Mouse (Mus musculus): Measurements from ENCODE around the gene Poll. TPM values are rescaled to one million over a fixed set of nuclear protein-coding genes. Genes with fewer than 3 reads are reported as not detected.
"Not testable (repeated sequence)": the region's sequence is repeated elsewhere in the genome, so short reads cannot be mapped to it uniquely, and the experiment has no call there.

Gene Poll
- polyA plus RNA-seq, 1 experiment from 2014 or later = 13.6 TPM

GRCm38 (mm10) chr19:45549128-45549915 lies 11.0 kb downstream of the Poll start:
- 77% methylated on average over 23 of the region's 23 CpGs for WGBS (ENCODE audit: insufficient replicate concordance)
- Histone ChIP-seq H3K9ac (ENCODE audit: low read depth, low read length) (no peak overlapping the region), H3K4me2 (no peak overlapping the region), H3K27me3 (ENCODE audit: control insufficient read depth, insufficient read depth, low read length) (peaks cover 20% of the 10 kb centered on the region), H3K36me3 (ENCODE audit: control insufficient read depth, insufficient read depth, low read length) (peaks cover 9% of the 10 kb centered on the region; the same call in 1 of the 2 replicates), H3K4me1 (ENCODE audit: control insufficient read depth, insufficient read depth, low read length) (peaks cover 2% of the 10 kb centered on the region; the same call in 1 of the 2 replicates), H3K27ac (ENCODE audit: low read depth, low read length) (no peak overlapping the region), H3K4me3 (ENCODE audit: low read depth, low read length) (no peak overlapping the region), H3K9me3 (replicated peaks; ENCODE audit: control insufficient read depth, low read length) (no peaks in the 10 kb centered on the region)
- ATAC-seq (replicated peaks; ENCODE audit: insufficient number of reproducible peaks, low FRiP score, low TSS enrichment) = no peak

GRCm38 (mm10) chr19:45548196-45548595 lies 12.1 kb downstream of the Poll start:
- H3K9me3 ChIP-seq (replicated peaks; ENCODE audit: control insufficient read depth, low read length); H3K4me3 ChIP-seq (ENCODE audit: low read depth, low read length); H3K4me2 ChIP-seq; H3K36me3 ChIP-seq (ENCODE audit: control insufficient read depth, insufficient read depth, low read length); H3K27ac ChIP-seq (ENCODE audit: low read depth, low read length); H3K9ac ChIP-seq (ENCODE audit: low read depth, low read length); H3K4me1 ChIP-seq (ENCODE audit: control insufficient read depth, insufficient read depth, low read length): not testable (repeated sequence)
- H3K27me3 ChIP-seq (ENCODE audit: control insufficient read depth, insufficient read depth, low read length) = peaks cover 27% of the 10 kb centered on the region
- peak; percentile 79 for ATAC-seq (replicated peaks; ENCODE audit: insufficient number of reproducible peaks, low FRiP score, low TSS enrichment)

- peaks cover 58% of the 10 kb centered on the region for H3K27me3 ChIP-seq (ENCODE audit: control insufficient read depth, insufficient read depth, low read length)
- no peak overlapping the region for H3K9ac ChIP-seq (ENCODE audit: low read depth, low read length)
- H3K4me2 ChIP-seq = peak overlapping the region; percentile 72
- H3K4me1 ChIP-seq (ENCODE audit: control insufficient read depth, insufficient read depth, low read length) = peaks cover 7% of the 10 kb centered on the region
- H3K9me3 ChIP-seq (replicated peaks; ENCODE audit: control insufficient read depth, low read length) = no peaks in the 10 kb centered on the region
- H3K27ac ChIP-seq (ENCODE audit: low read depth, low read length) = no peak overlapping the region
- no peaks in the 10 kb centered on the region for H3K36me3 ChIP-seq (ENCODE audit: control insufficient read depth, insufficient read depth, low read length)
- ATAC-seq (replicated peaks; ENCODE audit: insufficient number of reproducible peaks, low FRiP score, low TSS enrichment) = peak; percentile 53
- under 1% methylated on average over 30 of the region's 30 CpGs for WGBS (ENCODE audit: insufficient replicate concordance)
- peak overlapping the region; percentile 34 for H3K4me3 ChIP-seq (ENCODE audit: low read depth, low read length)
These were observed 15.4 kb downstream of the Poll start for GRCm38 (mm10) chr19:45544925-45545321.

- no peak; the same call in 1 of the 2 replicates for ATAC-seq (replicated peaks; ENCODE audit: insufficient number of reproducible peaks, low FRiP score, low TSS enrichment)
- WGBS (ENCODE audit: insufficient replicate concordance) = 1% methylated on average over 19 of the region's 26 CpGs
- H3K9ac ChIP-seq (ENCODE audit: low read depth, low read length) = no peak overlapping the region
- H3K27me3 ChIP-seq (ENCODE audit: control insufficient read depth, insufficient read depth, low read length) = peaks cover 61% of the 10 kb centered on the region
- H3K4me1 ChIP-seq (ENCODE audit: control insufficient read depth, insufficient read depth, low read length) = peaks cover 7% of the 10 kb centered on the region
- H3K9me3 ChIP-seq (replicated peaks; ENCODE audit: control insufficient read depth, low read length) = no peaks in the 10 kb centered on the region
- no peaks in the 10 kb centered on the region for H3K36me3 ChIP-seq (ENCODE audit: control insufficient read depth, insufficient read depth, low read length)
- H3K27ac ChIP-seq (ENCODE audit: low read depth, low read length) = no peak overlapping the region
- peak overlapping the region; percentile 72 for H3K4me2 ChIP-seq
- H3K4me3 ChIP-seq (ENCODE audit: low read depth, low read length) = peak overlapping the region; percentile 34
These were observed 16.0 kb downstream of the Poll start for GRCm38 (mm10) chr19:45544152-45544924.

- Histone ChIP-seq H3K27me3 (ENCODE audit: control insufficient read depth, insufficient read depth, low read length) (peaks cover 68% of the 10 kb centered on the region), H3K27ac (ENCODE audit: low read depth, low read length) (no peak overlapping the region), H3K4me3 (ENCODE audit: low read depth, low read length) (peak overlapping the region; percentile 44), H3K36me3 (ENCODE audit: control insufficient read depth, insufficient read depth, low read length) (no peaks in the 10 kb centered on the region), H3K9ac (ENCODE audit: low read depth, low read length) (peak overlapping the region; percentile 25), H3K4me2 (peak overlapping the region; percentile 78), H3K9me3 (replicated peaks; ENCODE audit: control insufficient read depth, low read length) (no peaks in the 10 kb centered on the region), H3K4me1 (ENCODE audit: control insufficient read depth, insufficient read depth, low read length) (peaks cover 7% of the 10 kb centered on the region)
- 22% methylated on average over 3 of the region's 3 CpGs for WGBS (ENCODE audit: insufficient replicate concordance)
- ATAC-seq (replicated peaks; ENCODE audit: insufficient number of reproducible peaks, low FRiP score, low TSS enrichment) = no peak
These were observed 18.3 kb downstream of the Poll start for GRCm38 (mm10) chr19:45542061-45542460.

GRCm38 (mm10) chr19:45541409-45542041 lies 18.8 kb downstream of the Poll start:
- Histone ChIP-seq H3K9me3 (replicated peaks; ENCODE audit: control insufficient read depth, low read length) (no peaks in the 10 kb centered on the region), H3K27me3 (ENCODE audit: control insufficient read depth, insufficient read depth, low read length) (peaks cover 64% of the 10 kb centered on the region), H3K4me1 (ENCODE audit: control insufficient read depth, insufficient read depth, low read length) (peaks cover 7% of the 10 kb centered on the region), H3K36me3 (ENCODE audit: control insufficient read depth, insufficient read depth, low read length) (no peaks in the 10 kb centered on the region), H3K27ac (ENCODE audit: low read depth, low read length) (no peak overlapping the region), H3K4me3 (ENCODE audit: low read depth, low read length) (peak overlapping the region; percentile 44), H3K4me2 (peak overlapping the region; percentile 78), H3K9ac (ENCODE audit: low read depth, low read length) (peak overlapping the region; percentile 25)
- WGBS (ENCODE audit: insufficient replicate concordance) = under 1% methylated on average over 56 of the region's 58 CpGs
- no peak for ATAC-seq (replicated peaks; ENCODE audit: insufficient number of reproducible peaks, low FRiP score, low TSS enrichment)

GRCm38 (mm10) chr19:45540657-45541408 lies 19.5 kb downstream of the Poll start:
- H3K27me3 ChIP-seq (ENCODE audit: control insufficient read depth, insufficient read depth, low read length) = peaks cover 61% of the 10 kb centered on the region
- 30% methylated on average over 8 of the region's 8 CpGs for WGBS (ENCODE audit: insufficient replicate concordance)
- peaks cover 7% of the 10 kb centered on the region for H3K4me1 ChIP-seq (ENCODE audit: control insufficient read depth, insufficient read depth, low read length)
- H3K36me3 ChIP-seq (ENCODE audit: control insufficient read depth, insufficient read depth, low read length) = no peaks in the 10 kb centered on the region
- no peak overlapping the region for H3K9ac ChIP-seq (ENCODE audit: low read depth, low read length)
- H3K4me3 ChIP-seq (ENCODE audit: low read depth, low read length) = peak overlapping the region; percentile 44
- no peak for ATAC-seq (replicated peaks; ENCODE audit: insufficient number of reproducible peaks, low FRiP score, low TSS enrichment)
- H3K27ac ChIP-seq (ENCODE audit: low read depth, low read length) = no peak overlapping the region
- peak overlapping the region; percentile 78 for H3K4me2 ChIP-seq
- H3K9me3 ChIP-seq (replicated peaks; ENCODE audit: control insufficient read depth, low read length) = no peaks in the 10 kb centered on the region

- 57% methylated on average over 1 of the region's 1 CpGs for WGBS (ENCODE audit: insufficient replicate concordance)
- Histone ChIP-seq H3K4me2 (no peak overlapping the region), H3K27me3 (ENCODE audit: control insufficient read depth, insufficient read depth, low read length) (peaks cover 49% of the 10 kb centered on the region), H3K27ac (ENCODE audit: low read depth, low read length) (no peak overlapping the region), H3K4me1 (ENCODE audit: control insufficient read depth, insufficient read depth, low read length) (peaks cover 5% of the 10 kb centered on the region; the same call in 1 of the 2 replicates), H3K36me3 (ENCODE audit: control insufficient read depth, insufficient read depth, low read length) (no peaks in the 10 kb centered on the region), H3K4me3 (ENCODE audit: low read depth, low read length) (no peak overlapping the region), H3K9me3 (replicated peaks; ENCODE audit: control insufficient read depth, low read length) (no peaks in the 10 kb centered on the region), H3K9ac (ENCODE audit: low read depth, low read length) (no peak overlapping the region)
- no peak for ATAC-seq (replicated peaks; ENCODE audit: insufficient number of reproducible peaks, low FRiP score, low TSS enrichment)
These were observed 22.8 kb downstream of the Poll start for GRCm38 (mm10) chr19:45537505-45537904.
